1 mouse cellular context compared by ENCODE assay signal in genomic region chr11:120527690-120528354, GRCm38 (mm10).
TF ChIP-seq lines count a peak whose summit lies in the region.

No protein-coding gene starts in this region.

TF ChIP-seq in MEL, 35 proteins besides CTCF, POLR2A, EP300 and RAD21:
- TF ChIP-seq TAL1 (IDR thresholded peaks at IDR 0.05; ENCODE audit: low read length) (no peak), MAX (IDR thresholded peaks at IDR 0.05; ENCODE audit: low read length) (peak; percentile 72), SMC3 (IDR thresholded peaks at IDR 0.05; ENCODE audit: low read depth, low read length) (no peak), NELFE (IDR thresholded peaks at IDR 0.05; ENCODE audit: low read depth, low read length) (peak; percentile 32), TCF12 (IDR thresholded peaks at IDR 0.05; ENCODE audit: low read depth, low read length) (peak; percentile 39; the same call in 1 of the 2 replicates), GABPA (IDR thresholded peaks at IDR 0.05; ENCODE audit: low read depth, low read length) (peak; percentile 83; the same call in 1 of the 2 replicates), ZMIZ1 (IDR thresholded peaks at IDR 0.05; ENCODE audit: low read depth, low read length) (no peak), MYC (IDR thresholded peaks at IDR 0.05; ENCODE audit: low read depth, low read length) (peak; percentile 74), MAFK (IDR thresholded peaks at IDR 0.05; ENCODE audit: borderline replicate concordance, low read depth, low read length) (peak; percentile 66; the same call in 1 of the 2 replicates), SIN3A (IDR thresholded peaks at IDR 0.05; ENCODE audit: low read length) (peak; percentile 58), RCOR1 (IDR thresholded peaks at IDR 0.05; ENCODE audit: low read depth, low read length) (peak; percentile 31; the same call in 1 of the 2 replicates), BHLHE40 (IDR thresholded peaks at IDR 0.05; ENCODE audit: borderline replicate concordance, low read depth, low read length) (peak; percentile 54; the same call in 1 of the 2 replicates), USF1 (IDR thresholded peaks at IDR 0.05; ENCODE audit: low read depth, low read length) (peak; percentile 38; the same call in 1 of the 2 replicates), MXI1 (IDR thresholded peaks at IDR 0.05; ENCODE audit: low read depth, low read length) (peak; percentile 81)
TF ChIP-seq in MEL: peak in this region for 11.
